In genomic region chr5:129263118-129263517, GRCm38 (mm10) we compare ENCODE assay signal across 17 mouse cellular contexts.
A peak's percentile ranks its signal among the peaks of the same experiment; 100 is the strongest.
DNase-seq lines count a peak whose midpoint lies in the region; ATAC-seq and TF ChIP-seq lines count a peak whose summit lies in the region.
"Had no signal": no experiment of that assay in that cellular context is flagged by ENCODE, and none has a peak within 500 bp of the region (broad histone marks: within the 10 kb centered on the region; RNA-seq: fewer than 3 reads in every experiment).

No protein-coding gene starts in this region.

- no peak for TF ChIP-seq CTCF in lung, postnatal 0 days (IDR thresholded peaks at IDR 0.05)

- H3K36me3 ChIP-seq in lung, postnatal 0 days (ENCODE audit: insufficient read depth, low read length) = no peaks in the 10 kb centered on the region
- H3K36me3 ChIP-seq: embryonic facial prominence, embryonic 10.5 days had no signal

- no peak overlapping the region for H3K4me3 ChIP-seq in lung, postnatal 0 days (ENCODE audit: low read depth, low read length)
- H3K4me3 ChIP-seq: embryonic facial prominence, embryonic 10.5 days had no signal

- intact Hi-C loops in heart, postnatal 10 days (cut with DNase I) = no loop called here

- H3K27me3 ChIP-seq in lung, postnatal 0 days (replicated peaks; ENCODE audit: insufficient read depth, low read length) = no peaks in the 10 kb centered on the region

- H3K9ac ChIP-seq in lung, postnatal 0 days (replicated peaks; ENCODE audit: low read depth) = no peak overlapping the region
- H3K9ac ChIP-seq: liver, postnatal 0 days had no signal

- peak; percentile 92 for DNase-seq in heart, adult 11 months
- DNase-seq in heart, postnatal 10 days = no peak
- peak; percentile 11 for DNase-seq in kidney, adult 9 months
- DNase-seq in kidney, adult 11 months = no peak
- DNase-seq in lung, postnatal 14 days = peak; percentile 4
- no peak for DNase-seq in lung, postnatal 0 days (ENCODE audit: low spot score)
- DNase-seq in lung, postnatal 36 days = peak; percentile 27
- DNase-seq: cerebellum, adult 18-20 months; cerebellum, postnatal 36 days; gastrocnemius, postnatal 14 days; left cerebral cortex, postnatal 4 days; liver, postnatal 0 days; right cerebral cortex, postnatal 25 days; thymus, postnatal 36 days had no signal

- H3K4me2 ChIP-seq in lung, postnatal 0 days (replicated peaks; ENCODE audit: low read depth, low read length) = no peak overlapping the region

- H3K27ac ChIP-seq in lung, postnatal 0 days (ENCODE audit: low read length) = no peak overlapping the region
- H3K27ac ChIP-seq: embryonic facial prominence, embryonic 10.5 days; kidney, postnatal 0 days had no signal

- no peak for TF ChIP-seq EP300 in lung, postnatal 0 days (IDR thresholded peaks at IDR 0.05)

- WGBS in lung, postnatal 0 days = 29% methylated on average over 9 of the region's 9 CpGs

- H3K9me3 ChIP-seq in lung, postnatal 0 days (ENCODE audit: low read length) = no peaks in the 10 kb centered on the region
- H3K9me3 ChIP-seq: embryonic facial prominence, embryonic 10.5 days had no signal

- no peaks in the 10 kb centered on the region; the same call in 1 of the 2 replicates for H3K4me1 ChIP-seq in lung, postnatal 0 days (ENCODE audit: insufficient read depth, low read depth, low read length)

- no peak for ATAC-seq in lung, postnatal 0 days
- ATAC-seq: liver, postnatal 0 days; midbrain, embryonic 16.5 days had no signal

Comparison
In these comparisons a context has a peak if more than half of its experiments do, and no peak if none do; other contexts are left out.
1. DNase-seq: peak in heart, adult 11 months (single experiment), kidney, adult 9 months (single experiment), lung, postnatal 14 days (single experiment) and lung, postnatal 36 days (single experiment); none in heart, postnatal 10 days (0 of 2), kidney, adult 11 months (single experiment) and lung, postnatal 0 days (single experiment).